In the genomic region with DNA sequence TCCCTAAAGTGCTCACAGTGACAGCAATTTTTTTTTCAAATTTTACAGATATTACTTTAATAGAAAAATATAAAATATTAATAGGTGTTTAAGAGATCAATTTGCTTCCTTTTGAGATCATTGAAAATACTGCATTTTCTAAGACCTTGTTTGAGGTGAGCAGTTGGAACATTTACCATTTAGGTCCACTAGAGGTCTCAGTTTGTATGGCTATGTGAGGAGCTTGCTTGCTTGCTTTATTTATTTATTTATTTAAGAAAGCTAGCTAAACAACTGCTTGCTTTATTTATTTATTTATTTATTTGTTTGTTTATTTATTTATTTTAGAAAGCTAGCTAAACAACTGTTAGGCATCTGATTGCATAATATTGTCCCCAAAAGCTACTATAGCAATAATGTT, we compare ENCODE assay signal across 10 mouse cellular contexts. TPM values are rescaled to one million over a fixed set of nuclear protein-coding genes. Genes with fewer than 3 reads are reported as not detected.
DNase-seq lines count a peak whose midpoint lies in the region; ATAC-seq and TF ChIP-seq lines count a peak whose summit lies in the region.
"Had no signal": no experiment of that assay in that cellular context is flagged by ENCODE, and none has a peak within 500 bp of the region (broad histone marks: within the 10 kb centered on the region; RNA-seq: fewer than 3 reads in every experiment).

No protein-coding gene starts in this region.

- TF ChIP-seq EP300 in heart, adult 2 months (IDR thresholded peaks at IDR 0.05; ENCODE audit: insufficient read depth, low read depth, low read length) = no peak
- TF ChIP-seq EP300 in lung, postnatal 0 days (IDR thresholded peaks at IDR 0.05) = no peak

- no peak overlapping the region for H3K4me2 ChIP-seq in lung, postnatal 0 days (replicated peaks; ENCODE audit: low read depth, low read length)
- H3K4me2 ChIP-seq in embryonic facial prominence, embryonic 14.5 days (ENCODE audit: low read depth, low read length) = no peak overlapping the region
- H3K4me2 ChIP-seq in neural tube, embryonic 13.5 days = no peak overlapping the region
- H3K4me2 ChIP-seq: lung, embryonic 15.5 days had no signal

- no peak overlapping the region for H3K4me3 ChIP-seq in heart, adult 2 months
- H3K4me3 ChIP-seq in lung, postnatal 0 days (ENCODE audit: low read depth, low read length) = no peak overlapping the region
- no peak overlapping the region for H3K4me3 ChIP-seq in embryonic facial prominence, embryonic 14.5 days (ENCODE audit: low read depth, low read length)
- H3K4me3 ChIP-seq in neural tube, embryonic 13.5 days = no peak overlapping the region
- H3K4me3 ChIP-seq: lung, embryonic 15.5 days had no signal

- H3K9me3 ChIP-seq in lung, postnatal 0 days (ENCODE audit: low read length) = no peaks in the 10 kb centered on the region
- H3K9me3 ChIP-seq in embryonic facial prominence, embryonic 14.5 days (ENCODE audit: control insufficient read depth, low read length) = no peaks in the 10 kb centered on the region
- no peaks in the 10 kb centered on the region for H3K9me3 ChIP-seq in neural tube, embryonic 13.5 days
- H3K9me3 ChIP-seq: lung, embryonic 15.5 days had no signal

- TF ChIP-seq POLR2A in heart, adult 2 months (IDR thresholded peaks at IDR 0.05; ENCODE audit: insufficient read depth, low read depth, low read length) = no peak

- no peak overlapping the region for H3K9ac ChIP-seq in heart, adult 2 months (ENCODE audit: low read depth, low read length)
- no peak overlapping the region for H3K9ac ChIP-seq in lung, postnatal 0 days (replicated peaks; ENCODE audit: low read depth)
- H3K9ac ChIP-seq in embryonic facial prominence, embryonic 14.5 days (ENCODE audit: low read depth, low read length) = no peak overlapping the region
- H3K9ac ChIP-seq in neural tube, embryonic 13.5 days = no peak overlapping the region
- H3K9ac ChIP-seq: lung, embryonic 15.5 days had no signal

- H3K36me3 ChIP-seq in heart, adult 2 months (ENCODE audit: control insufficient read depth, insufficient read depth, low read length) = no peaks in the 10 kb centered on the region
- H3K36me3 ChIP-seq in lung, postnatal 0 days (ENCODE audit: insufficient read depth, low read length) = no peaks in the 10 kb centered on the region
- no peaks in the 10 kb centered on the region for H3K36me3 ChIP-seq in embryonic facial prominence, embryonic 14.5 days (ENCODE audit: control insufficient read depth, insufficient read depth, low read length)
- no peaks in the 10 kb centered on the region for H3K36me3 ChIP-seq in neural tube, embryonic 13.5 days
- H3K36me3 ChIP-seq: lung, embryonic 15.5 days had no signal

- H3K79me2 ChIP-seq in heart, adult 2 months (replicated peaks; ENCODE audit: control insufficient read depth, insufficient read depth, low read length) = no peaks in the 10 kb centered on the region

- no peaks in the 10 kb centered on the region for H3K4me1 ChIP-seq in heart, adult 2 months (ENCODE audit: control insufficient read depth, insufficient read depth, low read length)
- no peaks in the 10 kb centered on the region for H3K4me1 ChIP-seq in lung, postnatal 0 days (ENCODE audit: insufficient read depth, low read depth, low read length)
- no peaks in the 10 kb centered on the region for H3K4me1 ChIP-seq in embryonic facial prominence, embryonic 14.5 days (ENCODE audit: control insufficient read depth, insufficient read depth, low read length)
- H3K4me1 ChIP-seq in neural tube, embryonic 13.5 days (replicated peaks) = no peaks in the 10 kb centered on the region
- H3K4me1 ChIP-seq: lung, embryonic 15.5 days had no signal

- ATAC-seq in lung, postnatal 0 days = no peak
- ATAC-seq in embryonic facial prominence, embryonic 14.5 days (ENCODE audit: low read depth) = no peak
- ATAC-seq in neural tube, embryonic 13.5 days (ENCODE audit: low read depth) = peak; percentile 72; the same call in 1 of the 2 replicates

- TF ChIP-seq CTCF in heart, adult 2 months (IDR thresholded peaks at IDR 0.05) = peak; percentile 86
- TF ChIP-seq CTCF in lung, postnatal 0 days (IDR thresholded peaks at IDR 0.05) = peak; percentile 68

- intact Hi-C loops in heart, adult 2 months (cut with DNase I) = loop anchor here (2.0 kb wide), 1 partner anchor 21 kb away; no protein-coding TSS in a partner anchor
- intact Hi-C loops in heart, postnatal 10 days (cut with DNase I) = loop anchor here (2.0 to 5.0 kb wide), 2 partner anchors 21 to 57 kb away; no protein-coding TSS in a partner anchor

- H3K27ac ChIP-seq in heart, adult 2 months = no peak overlapping the region
- no peak overlapping the region for H3K27ac ChIP-seq in lung, postnatal 0 days (ENCODE audit: low read length)
- H3K27ac ChIP-seq in embryonic facial prominence, embryonic 14.5 days (replicated peaks; ENCODE audit: low read depth, low read length) = no peak overlapping the region
- H3K27ac ChIP-seq in neural tube, embryonic 13.5 days (replicated peaks) = no peak overlapping the region
- H3K27ac ChIP-seq: lung, embryonic 15.5 days had no signal

- DNase-seq in heart, adult 2 months = no peak
- no peak for DNase-seq in heart, postnatal 10 days
- DNase-seq in lung, postnatal 0 days (ENCODE audit: low spot score) = peak; percentile 85
- no peak for DNase-seq in lung, postnatal 14 days
- peak; percentile 72 for DNase-seq in embryonic facial prominence, embryonic 14.5 days (ENCODE audit: low spot score)
- DNase-seq in left cerebral cortex, adult 8-10 months (ENCODE audit: low spot score in 2 of 2) = no peak
- no peak for DNase-seq in cerebellum, adult 8-10 months
- DNase-seq: thymus, adult 2 months had no signal

- H3K27me3 ChIP-seq in heart, adult 2 months (ENCODE audit: control insufficient read depth, insufficient read depth, low read length) = no peaks in the 10 kb centered on the region
- H3K27me3 ChIP-seq in lung, postnatal 0 days (replicated peaks; ENCODE audit: insufficient read depth, low read length) = no peaks in the 10 kb centered on the region
- no peaks in the 10 kb centered on the region for H3K27me3 ChIP-seq in embryonic facial prominence, embryonic 14.5 days (replicated peaks; ENCODE audit: control insufficient read depth, insufficient read depth, low read length)
- H3K27me3 ChIP-seq in neural tube, embryonic 13.5 days = no peaks in the 10 kb centered on the region
- H3K27me3 ChIP-seq: lung, embryonic 15.5 days had no signal

RNA-seq across cellular contexts. Expression of gene Adamts1, which starts 23.1 kb away (rescaled TPM):
- total RNA-seq in heart, adult 2 months (2021) = 10 to 100 TPM; 31.7 to 32.8 TPM
- 18.4 and 23.4 TPM in 2 replicates for polyA plus RNA-seq in heart, adult 2 months (2012; rRNA removed)
- 10 to 100 TPM; 41.6 to 60.8 TPM for total RNA-seq in heart, postnatal 10 days (2021)
- polyA plus RNA-seq in lung, postnatal 0 days (2015; fragmentation: Nextera tagmentation; extraction: Ambion mirVana) = 59.1 and 59.7 TPM in 2 replicates
- 39.3 and 44.7 TPM in 2 replicates for polyA plus RNA-seq in embryonic facial prominence, embryonic 14.5 days (2014; fragmentation: Nextera tagmentation; extraction: Ambion mirVana)
- 10.1 and 12.1 TPM in 2 replicates for polyA plus RNA-seq in neural tube, embryonic 13.5 days (2015; fragmentation: Nextera tagmentation; extraction: Ambion mirVana)
- total RNA-seq in left cerebral cortex, adult 8-10 months (2022) = 10 to 100 TPM in 2 of 4 experiments, 1 to 10 TPM in 2; 8.1 to 15.9 (median 11.2) TPM

Comparison
In these comparisons a context has a peak if more than half of its experiments do, and no peak if none do; other contexts are left out.
1. DNase-seq: peak in lung, postnatal 0 days (single experiment) and embryonic facial prominence, embryonic 14.5 days (single experiment); none in heart, adult 2 months (0 of 2), heart, postnatal 10 days (0 of 2), lung, postnatal 14 days (single experiment), left cerebral cortex, adult 8-10 months (0 of 2) and cerebellum, adult 8-10 months (single experiment).